Mouse (Mus musculus) thymus, adult 2 months (tissue): ENCODE measurements at regions not wholly inside any gene's neighbourhood (a gene's known extent, or its start where the extent isn't known, plus 50 kb on each side); places are given as distances from the start of the nearest gene placed in this dataset.

Source experiments
- DNase-seq: peaks from one replicate; pipeline ENCODE4 v3.0.0; 2021
- H3K27ac ChIP-seq: fragments of 200-500 bp; 2 replicates; pipeline ENCODE4 v1.5.1; 2012; ENCODE audit warnings: low read length, control low read depth; ENCODE audit not compliant: control insufficient read depth, insufficient read depth
- H3K27me3 ChIP-seq: fragments of 200-500 bp; 2 replicates; pipeline ENCODE4 v1.6.1; 2012; ENCODE audit warnings: mild to moderate bottlenecking, low read length, moderate library complexity, mixed read lengths; ENCODE audit not compliant: control insufficient read depth, insufficient read depth
- H3K36me3 ChIP-seq: fragments of 200-500 bp; 2 replicates; pipeline ENCODE4 v1.6.1; 2012; ENCODE audit warnings: mild to moderate bottlenecking, low read length, moderate library complexity; ENCODE audit not compliant: control insufficient read depth, insufficient read depth
- H3K4me1 ChIP-seq: fragments of 200-500 bp; replicated peaks from 2 replicates; pipeline ENCODE4 v1.6.1; 2012; ENCODE audit warnings: low read length; ENCODE audit not compliant: control insufficient read depth, insufficient read depth
- H3K4me3 ChIP-seq: fragments of 200-500 bp; 2 replicates; pipeline ENCODE4 v1.5.1; 2012; ENCODE audit warnings: mild to moderate bottlenecking, low read length, control low read depth, moderate library complexity; ENCODE audit not compliant: control insufficient read depth, insufficient read depth
- CTCF ChIP-seq: fragments of 200-500 bp; IDR thresholded peaks from 2 replicates; pipeline ENCODE4 v1.5.1; 2012; ENCODE audit warnings: mild to moderate bottlenecking, control low read depth, low read length, moderate library complexity, borderline replicate concordance; ENCODE audit not compliant: control insufficient read depth, poor library complexity, insufficient read depth; ENCODE audit errors: extremely low read depth
- POLR2A ChIP-seq: fragments of 200-500 bp; IDR thresholded peaks from 2 replicates; pipeline ENCODE4 v1.6.1; 2012; ENCODE audit warnings: mild to moderate bottlenecking, low read length, control low read depth, moderate library complexity; ENCODE audit not compliant: control insufficient read depth, poor library complexity, insufficient read depth; ENCODE audit errors: extremely low read depth
- WGBS: fragments of 180-500 bp; shearing (Covaris S2); methylation state at CpG from one replicate; pipeline ENCODE4 v1.1.7; 2018; 5-methylcytosine and 5-hydroxymethylcytosine counted together

DNA sequence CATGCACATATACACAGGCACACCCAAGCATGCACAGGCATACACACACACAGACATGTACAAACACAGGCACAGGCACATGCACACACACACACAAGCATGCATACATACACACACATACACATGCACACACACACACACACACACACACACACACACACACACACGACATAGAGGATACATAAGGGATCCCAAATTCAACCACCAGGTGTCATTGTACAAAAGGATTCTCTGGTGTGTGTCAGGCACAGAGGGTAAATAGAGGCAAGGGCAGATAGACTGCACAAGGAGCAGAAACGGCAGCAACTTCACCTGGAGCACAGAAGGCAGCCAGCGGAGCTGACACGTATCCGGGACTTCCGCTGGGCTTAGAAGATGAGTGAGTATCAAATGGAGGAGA, 428.1 kb upstream of the Zmiz1 start:
- no peak for DNase-seq
- no peak for TF ChIP-seq POLR2A
- 0 out of 2 replicates have a peak, but pooled peaks have one; percentile 22 for TF ChIP-seq CTCF
- 90% methylated on average over 6 of the region's 6 CpGs for WGBS
- no peaks in the 10 kb centered on the region for H3K36me3 ChIP-seq
- no peak overlapping the region for H3K4me3 ChIP-seq
- H3K4me1 ChIP-seq = peaks cover 12% of the 10 kb centered on the region
- H3K27ac ChIP-seq = no peak overlapping the region
- H3K27me3 ChIP-seq = no peaks in the 10 kb centered on the region

DNA sequence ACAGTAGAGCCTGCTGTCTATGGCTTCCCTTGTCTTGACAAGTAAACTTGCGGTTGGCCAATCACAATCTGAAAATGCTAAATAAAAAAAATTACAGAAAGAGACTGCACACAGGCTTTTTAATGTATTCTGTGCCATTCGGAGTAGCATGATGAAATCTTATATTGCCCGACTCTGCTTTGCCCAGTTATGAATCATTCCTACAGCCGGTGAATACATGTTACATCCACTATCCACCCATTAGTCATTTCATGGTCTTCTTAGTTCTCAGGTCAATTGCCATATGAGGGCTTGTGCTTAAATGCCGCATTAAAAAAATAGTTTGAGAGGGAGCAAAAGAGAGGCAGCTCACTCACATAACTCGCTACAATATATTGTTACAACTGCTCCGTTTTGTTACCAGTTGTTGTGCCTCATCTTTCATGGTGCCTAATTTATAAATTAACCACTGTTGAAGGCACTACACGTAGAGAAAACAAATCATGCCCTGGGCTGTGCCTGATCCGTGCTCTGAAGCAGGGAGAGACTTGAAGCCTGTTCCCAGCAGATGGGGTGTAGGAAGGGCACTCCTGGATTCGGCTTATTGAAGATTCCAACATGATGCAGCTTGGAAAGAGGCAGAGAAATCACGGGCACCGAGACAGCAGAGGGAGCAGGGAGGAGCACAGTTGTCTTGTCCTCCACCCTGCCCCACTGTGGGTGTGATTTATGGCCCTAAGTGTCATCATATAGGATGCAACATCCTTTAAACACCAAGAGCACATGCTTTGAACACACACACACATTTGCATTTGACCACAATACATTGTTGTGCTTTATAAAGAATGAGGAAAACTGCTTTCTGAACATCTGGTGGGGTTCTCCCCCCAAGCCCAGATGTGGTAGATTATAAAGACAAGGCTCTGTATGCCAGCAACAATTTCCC, 427.0 kb upstream of the Zmiz1 start:
- Histone ChIP-seq H3K4me3 (no peak overlapping the region), H3K4me1 (peaks cover 12% of the 10 kb centered on the region), H3K27me3 (no peaks in the 10 kb centered on the region), H3K27ac (no peak overlapping the region), H3K36me3 (no peaks in the 10 kb centered on the region)
- TF ChIP-seq POLR2A (no peak), CTCF (no peak)
- DNase-seq = no peak
- WGBS = 81% methylated on average over 12 of the region's 12 CpGs

GRCm38 (mm10) chr14:25032899-25033298, 426.1 kb upstream of the Zmiz1 start:
- H3K36me3 ChIP-seq = no peaks in the 10 kb centered on the region
- 14% methylated on average over 2 of the region's 2 CpGs for WGBS
- peak; percentile 41 for DNase-seq

GRCm38 (mm10) chr14:25042265-25042664, 416.7 kb upstream of the Zmiz1 start:
- no peaks in the 10 kb centered on the region for H3K27me3 ChIP-seq
- no peaks in the 10 kb centered on the region for H3K4me1 ChIP-seq
- H3K4me3 ChIP-seq = no peak overlapping the region
- DNase-seq = no peak
- no peak overlapping the region for H3K27ac ChIP-seq
- 86% methylated on average over 5 of the region's 5 CpGs for WGBS
- TF ChIP-seq CTCF (no peak), POLR2A (no peak)
- H3K36me3 ChIP-seq = no peaks in the 10 kb centered on the region

More at GRCm38 (mm10) chr14:25032899-25033298, 426.1 kb upstream of the Zmiz1 start:
- Histone ChIP-seq H3K27ac (no peak overlapping the region), H3K4me3 (no peak overlapping the region), H3K4me1 (peaks cover 12% of the 10 kb centered on the region), H3K27me3 (no peaks in the 10 kb centered on the region)
- TF ChIP-seq POLR2A (no peak), CTCF (no peak)

DNA sequence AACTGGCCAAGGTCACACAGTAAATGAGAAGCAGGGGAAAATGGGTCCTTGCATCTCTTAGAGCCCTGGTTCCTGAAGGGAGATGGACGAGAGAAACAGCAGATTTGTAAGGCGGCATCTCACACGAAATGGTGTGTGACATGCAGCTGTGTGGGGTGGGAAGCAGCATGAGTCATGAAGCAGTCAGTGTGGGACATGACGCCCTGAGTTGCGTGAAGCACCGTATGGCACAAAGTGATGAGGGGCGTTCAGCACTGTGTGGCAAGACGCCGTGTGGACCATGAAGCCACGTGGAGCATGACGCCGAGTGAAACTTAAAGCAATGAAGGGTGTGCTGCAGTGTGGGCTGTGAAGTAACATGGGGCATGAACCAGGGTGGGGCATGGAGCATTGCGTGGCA, 414.9 kb upstream of the Zmiz1 start:
- H3K27me3 ChIP-seq = no peaks in the 10 kb centered on the region
- H3K27ac ChIP-seq = no peak overlapping the region
- no peak for DNase-seq
- H3K4me1 ChIP-seq = no peaks in the 10 kb centered on the region
- 98% methylated on average over 13 of the region's 13 CpGs for WGBS
- H3K4me3 ChIP-seq = no peak overlapping the region
- H3K36me3 ChIP-seq = no peaks in the 10 kb centered on the region
- TF ChIP-seq CTCF (no peak), POLR2A (no peak)

GRCm38 (mm10) chr14:25044867-25045266, 414.1 kb upstream of the Zmiz1 start:
- no peak overlapping the region for H3K4me3 ChIP-seq
- no peaks in the 10 kb centered on the region for H3K27me3 ChIP-seq
- TF ChIP-seq POLR2A = no peak
- no peak for TF ChIP-seq CTCF
- no peaks in the 10 kb centered on the region for H3K36me3 ChIP-seq
- no peaks in the 10 kb centered on the region for H3K4me1 ChIP-seq
- no peak for DNase-seq
- 94% methylated on average over 7 of the region's 7 CpGs for WGBS
- H3K27ac ChIP-seq = no peak overlapping the region

- TF ChIP-seq CTCF (no peak), POLR2A (no peak)
- H3K27me3 ChIP-seq = no peaks in the 10 kb centered on the region
- DNase-seq = no peak
- H3K36me3 ChIP-seq = no peaks in the 10 kb centered on the region
- H3K4me3 ChIP-seq = no peak overlapping the region
- 89% methylated on average over 12 of the region's 12 CpGs for WGBS
- H3K27ac ChIP-seq = no peak overlapping the region
- peaks cover 11% of the 10 kb centered on the region for H3K4me1 ChIP-seq
These were observed 408.2 kb upstream of the Zmiz1 start for GRCm38 (mm10) chr14:25050674-25051251.
